ENCODE assay signal across 8 mouse cellular contexts in genomic region chr16:5132401-5132801, GRCm38 (mm10). TPM values are rescaled to one million over a fixed set of nuclear protein-coding genes. Genes with fewer than 3 reads are reported as not detected.
A peak's percentile ranks its signal among the peaks of the same experiment; 100 is the strongest.
DNase-seq lines count a peak whose midpoint lies in the region; ATAC-seq and TF ChIP-seq lines count a peak whose summit lies in the region.

Ppl (minus strand) TSS chr16:5132421.

- H3K27me3 ChIP-seq in ES-Bruce4 (ENCODE audit: control insufficient read depth, insufficient read depth, low read length, poor library complexity, severe bottlenecking) = no peaks in the 10 kb centered on the region; the same call in 1 of the 2 replicates
- peaks cover 74% of the 10 kb centered on the region for H3K27me3 ChIP-seq in forebrain, embryonic 13.5 days
- H3K27me3 ChIP-seq in hindbrain, embryonic 16.5 days (replicated peaks; ENCODE audit: control insufficient read depth, insufficient read depth, low read length) = peaks cover 41% of the 10 kb centered on the region
- H3K27me3 ChIP-seq in liver, embryonic 11.5 days (replicated peaks; ENCODE audit: control insufficient read depth, insufficient read depth, low read length) = peaks cover 49% of the 10 kb centered on the region
- peaks cover 35% of the 10 kb centered on the region for H3K27me3 ChIP-seq in neural tube, embryonic 11.5 days (ENCODE audit: control insufficient read depth, insufficient read depth, low read length)

- DNase-seq in liver, embryonic 11.5 days (ENCODE audit: low spot score) = no peak
- no peak for DNase-seq in neural tube, embryonic 11.5 days (ENCODE audit: low spot score)
- peak; percentile 83 for DNase-seq in yolk sac, embryonic 10.5 days (ENCODE audit: low spot score)
- no peak for DNase-seq in right cerebral cortex, postnatal 25 days

- no peaks in the 10 kb centered on the region for H3K36me3 ChIP-seq in ES-Bruce4 (ENCODE audit: control insufficient read depth, insufficient read depth, low read length, poor library complexity, severe bottlenecking)
- no peaks in the 10 kb centered on the region for H3K36me3 ChIP-seq in forebrain, embryonic 13.5 days (ENCODE audit: poor library complexity, severe bottlenecking)
- H3K36me3 ChIP-seq in hindbrain, embryonic 16.5 days (ENCODE audit: control insufficient read depth, insufficient read depth, low read length) = no peaks in the 10 kb centered on the region
- H3K36me3 ChIP-seq in liver, embryonic 11.5 days (ENCODE audit: control insufficient read depth, insufficient read depth, low read length) = no peaks in the 10 kb centered on the region
- no peaks in the 10 kb centered on the region for H3K36me3 ChIP-seq in neural tube, embryonic 11.5 days (ENCODE audit: control insufficient read depth, insufficient read depth, low read length)

- peak within 1 kb of the TSS; percentile 53 for H3K4me2 ChIP-seq in forebrain, embryonic 13.5 days
- H3K4me2 ChIP-seq in hindbrain, embryonic 16.5 days (ENCODE audit: low read length) = peak within 1 kb of the TSS; percentile 55
- H3K4me2 ChIP-seq in liver, embryonic 11.5 days = peak within 1 kb of the TSS; percentile 64
- peak within 1 kb of the TSS; percentile 39 for H3K4me2 ChIP-seq in neural tube, embryonic 11.5 days (ENCODE audit: low read depth)

- H3K27ac ChIP-seq in ES-Bruce4 (ENCODE audit: insufficient read depth, low read length) = no peak within 1 kb of the TSS
- H3K27ac ChIP-seq in bone marrow macrophage, adult 2 months (ENCODE audit: insufficient read depth, low read depth, low read length) = no peak within 1 kb of the TSS
- H3K27ac ChIP-seq in forebrain, embryonic 13.5 days = no peak within 1 kb of the TSS
- H3K27ac ChIP-seq in hindbrain, embryonic 16.5 days (ENCODE audit: low read depth, low read length) = no peak within 1 kb of the TSS
- H3K27ac ChIP-seq in liver, embryonic 11.5 days (ENCODE audit: low read depth, low read length) = no peak within 1 kb of the TSS
- no peak within 1 kb of the TSS for H3K27ac ChIP-seq in neural tube, embryonic 11.5 days (ENCODE audit: low read depth, low read length)

- H3K9me3 ChIP-seq in ES-Bruce4 (replicated peaks; ENCODE audit: control insufficient read depth, insufficient read depth, low read length, poor library complexity, severe bottlenecking) = no peaks in the 10 kb centered on the region
- no peaks in the 10 kb centered on the region for H3K9me3 ChIP-seq in forebrain, embryonic 13.5 days (replicated peaks)
- H3K9me3 ChIP-seq in hindbrain, embryonic 16.5 days (ENCODE audit: control insufficient read depth, low read length) = no peaks in the 10 kb centered on the region
- H3K9me3 ChIP-seq in liver, embryonic 11.5 days (ENCODE audit: control insufficient read depth, low read length) = no peaks in the 10 kb centered on the region
- H3K9me3 ChIP-seq in neural tube, embryonic 11.5 days (ENCODE audit: control insufficient read depth, low read length) = no peaks in the 10 kb centered on the region

- under 1% methylated on average over 29 of the region's 39 CpGs for WGBS in forebrain, embryonic 13.5 days
- 1% methylated on average over 35 of the region's 39 CpGs for WGBS in hindbrain, embryonic 16.5 days
- WGBS in liver, embryonic 11.5 days = 1% methylated on average over 39 of the region's 39 CpGs
- WGBS in neural tube, embryonic 11.5 days = under 1% methylated on average over 39 of the region's 39 CpGs

- TF ChIP-seq CTCF in ES-Bruce4 (IDR thresholded peaks at IDR 0.05; ENCODE audit: low read depth, low read length) = peak; percentile 50
- no peak for TF ChIP-seq CTCF in bone marrow macrophage, adult 2 months (IDR thresholded peaks at IDR 0.05; ENCODE audit: low read depth, low read length)

- H3K4me3 ChIP-seq in ES-Bruce4 (ENCODE audit: low read depth, low read length) = peak within 1 kb of the TSS; percentile 76
- peak within 1 kb of the TSS; percentile 41 for H3K4me3 ChIP-seq in bone marrow macrophage, adult 2 months (ENCODE audit: insufficient read depth, low read length)
- H3K4me3 ChIP-seq in forebrain, embryonic 13.5 days = peak within 1 kb of the TSS; percentile 31
- H3K4me3 ChIP-seq in hindbrain, embryonic 16.5 days (ENCODE audit: low read length) = peak within 1 kb of the TSS; percentile 34
- peak within 1 kb of the TSS; percentile 45 for H3K4me3 ChIP-seq in liver, embryonic 11.5 days (ENCODE audit: low read depth, low read length)
- peak within 1 kb of the TSS; percentile 27 for H3K4me3 ChIP-seq in neural tube, embryonic 11.5 days (ENCODE audit: low read depth, low read length)

- H3K4me1 ChIP-seq in ES-Bruce4 (ENCODE audit: control insufficient read depth, insufficient read depth, low read length) = peaks cover 2% of the 10 kb centered on the region
- 0 out of 2 replicates have a peak, but pooled peaks cover 2% of the 10 kb centered on the region for H3K4me1 ChIP-seq in bone marrow macrophage, adult 2 months (ENCODE audit: control insufficient read depth, insufficient read depth, low read length)
- H3K4me1 ChIP-seq in forebrain, embryonic 13.5 days = peaks cover 13% of the 10 kb centered on the region
- H3K4me1 ChIP-seq in hindbrain, embryonic 16.5 days (ENCODE audit: control insufficient read depth, insufficient read depth, low read depth, low read length) = peaks cover 3% of the 10 kb centered on the region; the same call in 1 of the 2 replicates
- peaks cover 4% of the 10 kb centered on the region; the same call in 1 of the 2 replicates for H3K4me1 ChIP-seq in liver, embryonic 11.5 days (replicated peaks; ENCODE audit: control insufficient read depth, insufficient read depth, low read length)
- peaks cover 8% of the 10 kb centered on the region; the same call in 1 of the 2 replicates for H3K4me1 ChIP-seq in neural tube, embryonic 11.5 days (ENCODE audit: control insufficient read depth, insufficient read depth, low read length)

- no peak for TF ChIP-seq POLR2A in ES-Bruce4 (IDR thresholded peaks at IDR 0.05; ENCODE audit: insufficient read depth, low read length)
- TF ChIP-seq POLR2A in bone marrow macrophage, adult 2 months (IDR thresholded peaks at IDR 0.05; ENCODE audit: borderline replicate concordance, low read depth, low read length) = no peak

- peak within 1 kb of the TSS; percentile 55 for H3K9ac ChIP-seq in ES-Bruce4 (ENCODE audit: low read depth, poor library complexity, severe bottlenecking)
- H3K9ac ChIP-seq in forebrain, embryonic 13.5 days = no peak within 1 kb of the TSS
- 0 out of 2 replicates have a peak within 1 kb of the TSS, but pooled peaks have one; percentile 36 for H3K9ac ChIP-seq in hindbrain, embryonic 16.5 days (ENCODE audit: low read depth, low read length)
- H3K9ac ChIP-seq in liver, embryonic 11.5 days (ENCODE audit: low read depth, low read length) = no peak within 1 kb of the TSS
- no peak within 1 kb of the TSS for H3K9ac ChIP-seq in neural tube, embryonic 11.5 days (ENCODE audit: low read length)

- no peak for ATAC-seq in forebrain, embryonic 13.5 days
- no peak for ATAC-seq in hindbrain, embryonic 16.5 days
- ATAC-seq in liver, embryonic 11.5 days (replicated peaks; ENCODE audit: low FRiP score) = peak; percentile 61
- ATAC-seq in neural tube, embryonic 11.5 days (ENCODE audit: insufficient read depth, low FRiP score, low TSS enrichment) = no peak

- TF ChIP-seq EP300 in ES-Bruce4 (IDR thresholded peaks at IDR 0.05; ENCODE audit: insufficient read depth, low read depth, low read length) = peak; percentile 60; the same call in 1 of the 2 replicates

RNA-seq across cellular contexts. Expression of gene Ppl, which starts in this region (rescaled TPM):
- polyA plus RNA-seq in ES-Bruce4 (2011; ENCODE audit: insufficient read depth, insufficient read length, low read depth, missing spikeins) = 11.4 and 12.1 TPM in 2 replicates
- polyA plus RNA-seq in bone marrow macrophage, adult 2 months (2012; ENCODE audit: insufficient read depth, insufficient read length, missing spikeins) = not detected in 2 replicates
- polyA plus RNA-seq in forebrain, embryonic 13.5 days (2015; fragmentation: Nextera tagmentation; extraction: Ambion mirVana) = 0.13 TPM in 2 replicates
- 0.07 and 0.16 TPM in 2 replicates for polyA plus RNA-seq in hindbrain, embryonic 16.5 days (2015; fragmentation: Nextera tagmentation; extraction: Ambion mirVana)
- 0.83 and 1.1 TPM in 2 replicates for polyA plus RNA-seq in liver, embryonic 11.5 days (2014; fragmentation: Nextera tagmentation; extraction: Ambion mirVana)
- polyA plus RNA-seq in neural tube, embryonic 11.5 days (2014; fragmentation: Nextera tagmentation; extraction: Ambion mirVana) = 1.1 TPM in 2 replicates

Comparison
In these comparisons a context has a peak if more than half of its experiments do, and no peak if none do; other contexts are left out.
1. H3K9ac ChIP-seq: peak in ES-Bruce4 (single experiment) and hindbrain, embryonic 16.5 days (single experiment); none in forebrain, embryonic 13.5 days (single experiment), liver, embryonic 11.5 days (single experiment) and neural tube, embryonic 11.5 days (single experiment).
2. Peak in every context shown above with its lines, with median percentiles within 50 percentile points of each other: H3K4me3 ChIP-seq and H3K4me2 ChIP-seq.